Mouse (Mus musculus): Measurements from ENCODE around the gene Wtap. TPM values are rescaled to one million over a fixed set of nuclear protein-coding genes. Genes with fewer than 3 reads are reported as not detected.
"Not testable (repeated sequence)": the region's sequence is repeated elsewhere in the genome, so short reads cannot be mapped to it uniquely, and the experiment has no call there.

The Wtap gene
- 66.0 and 97.3 TPM in 2 replicates for total RNA-seq (2015; ENCODE audit: low replicate concordance)
- total RNA-seq (2017; ENCODE audit: low replicate concordance): 108 and 124 TPM in 2 replicates

GRCm38 (mm10) chr17:12994069-12994468 is at the start of gene Wtap:
Wtap (minus strand) TSS chr17:12994169.
- ATAC-seq (replicated peaks; ENCODE audit: low FRiP score, poor library complexity, severe bottlenecking): no peak

GRCm38 (mm10) chr17:13036627-13037192 is 42.7 kb upstream of the Wtap start:
- peak; percentile 50; the same call in 1 of the 2 replicates for ATAC-seq (replicated peaks; ENCODE audit: low FRiP score, poor library complexity, severe bottlenecking)

- no peak for ATAC-seq (replicated peaks; ENCODE audit: low FRiP score, poor library complexity, severe bottlenecking)
Observed at GRCm38 (mm10) chr17:13013316-13013715, 19.3 kb upstream of the Wtap start.

GRCm38 (mm10) chr17:13009887-13010286 is 15.9 kb upstream of the Wtap start:
- peak; percentile 53 for ATAC-seq (replicated peaks; ENCODE audit: low FRiP score, poor library complexity, severe bottlenecking)

GRCm38 (mm10) chr17:13008528-13008927 is 14.6 kb upstream of the Wtap start:
- no peak for ATAC-seq (replicated peaks; ENCODE audit: low FRiP score, poor library complexity, severe bottlenecking)

DNA sequence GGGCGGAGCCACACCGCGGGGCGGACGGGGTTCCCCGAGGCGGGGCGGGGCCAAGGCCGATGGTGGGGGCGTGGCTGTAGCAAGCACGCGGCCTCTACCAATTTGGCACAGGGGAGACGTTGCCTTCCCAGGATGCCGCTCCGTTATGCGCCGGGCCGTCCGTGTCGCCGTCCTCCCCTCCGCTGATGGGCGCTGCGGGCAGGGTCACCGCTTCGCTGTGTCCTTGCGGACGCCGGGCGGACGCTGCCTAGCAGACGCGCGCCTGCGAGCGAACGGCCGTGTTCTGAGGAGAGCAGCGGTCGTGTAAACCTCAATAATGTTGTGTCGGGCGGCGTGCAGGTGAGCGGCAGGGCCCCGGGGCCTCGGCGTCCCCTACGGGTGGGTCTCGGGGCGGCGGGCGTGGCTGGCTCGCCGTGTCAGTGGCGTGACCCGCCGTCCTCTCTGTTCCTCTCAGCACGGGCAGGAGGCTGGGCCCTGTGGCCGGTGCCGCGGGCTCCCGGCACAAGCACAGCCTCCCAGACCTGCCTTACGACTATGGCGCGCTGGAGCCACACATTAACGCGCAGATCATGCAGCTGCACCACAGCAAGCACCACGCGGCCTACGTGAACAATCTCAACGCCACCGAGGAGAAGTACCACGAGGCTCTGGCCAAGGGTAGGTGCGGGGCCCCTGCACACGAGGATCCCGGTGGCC is 13.9 kb upstream of the Wtap start:
- ATAC-seq (replicated peaks; ENCODE audit: low FRiP score, poor library complexity, severe bottlenecking): peak; percentile 97

DNA sequence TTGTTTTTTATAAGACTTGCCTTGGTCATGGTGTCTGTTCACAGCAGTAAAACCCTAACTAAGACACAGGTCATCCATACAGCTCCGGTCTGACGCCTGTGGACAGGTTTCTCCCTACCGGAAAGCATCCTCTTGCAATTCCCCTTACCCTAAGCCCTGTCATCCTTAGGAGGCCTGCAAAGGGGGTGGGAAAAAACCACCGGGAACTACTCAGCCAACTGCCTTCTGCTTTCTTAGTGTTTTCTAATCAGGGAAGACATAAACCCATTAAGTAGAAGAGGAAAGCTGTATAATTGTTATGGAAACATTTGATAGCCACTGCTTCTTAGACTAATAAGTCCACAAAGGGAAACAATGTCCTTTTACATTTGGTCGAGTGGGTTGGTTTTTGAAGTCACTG is 13.0 kb upstream of the Wtap start:
- no peak for ATAC-seq (replicated peaks; ENCODE audit: low FRiP score, poor library complexity, severe bottlenecking)

GRCm38 (mm10) chr17:13006546-13006945 is 12.6 kb upstream of the Wtap start, which contains the start of gene Sod2:
Sod2 (plus strand) TSS chr17:13006846.
- not testable (repeated sequence) for ATAC-seq (replicated peaks; ENCODE audit: low FRiP score, poor library complexity, severe bottlenecking)

- not testable (repeated sequence) for ATAC-seq (replicated peaks; ENCODE audit: low FRiP score, poor library complexity, severe bottlenecking)
Observed at GRCm38 (mm10) chr17:13004436-13004835, 10.5 kb upstream of the Wtap start.

- not testable (repeated sequence) for ATAC-seq (replicated peaks; ENCODE audit: low FRiP score, poor library complexity, severe bottlenecking)
Observed at GRCm38 (mm10) chr17:13002243-13002642, 8.3 kb upstream of the Wtap start.

DNA sequence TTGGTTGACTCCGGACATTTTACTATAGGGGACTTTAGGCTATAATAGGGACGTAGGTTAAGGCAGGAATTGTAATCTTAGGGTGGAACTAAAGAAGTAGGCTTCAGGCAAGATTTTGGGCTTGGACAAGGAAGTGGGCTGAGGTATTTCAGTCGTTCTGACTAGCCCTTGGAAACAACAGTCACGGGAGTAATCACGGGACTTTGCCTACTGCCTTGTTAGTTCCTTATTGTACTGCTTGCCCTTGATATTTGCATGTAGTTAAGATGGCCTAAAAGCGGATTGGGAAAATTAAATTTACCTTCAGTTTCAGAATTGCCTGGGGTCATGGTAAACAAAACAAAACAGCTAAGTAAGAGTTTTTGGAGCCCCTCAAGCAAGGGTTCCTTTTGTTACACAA is 5.1 kb upstream of the Wtap start:
- no peak for ATAC-seq (replicated peaks; ENCODE audit: low FRiP score, poor library complexity, severe bottlenecking)

- no peak for ATAC-seq (replicated peaks; ENCODE audit: low FRiP score, poor library complexity, severe bottlenecking)
Observed at GRCm38 (mm10) chr17:12997890-12998289, 3.9 kb upstream of the Wtap start.

DNA sequence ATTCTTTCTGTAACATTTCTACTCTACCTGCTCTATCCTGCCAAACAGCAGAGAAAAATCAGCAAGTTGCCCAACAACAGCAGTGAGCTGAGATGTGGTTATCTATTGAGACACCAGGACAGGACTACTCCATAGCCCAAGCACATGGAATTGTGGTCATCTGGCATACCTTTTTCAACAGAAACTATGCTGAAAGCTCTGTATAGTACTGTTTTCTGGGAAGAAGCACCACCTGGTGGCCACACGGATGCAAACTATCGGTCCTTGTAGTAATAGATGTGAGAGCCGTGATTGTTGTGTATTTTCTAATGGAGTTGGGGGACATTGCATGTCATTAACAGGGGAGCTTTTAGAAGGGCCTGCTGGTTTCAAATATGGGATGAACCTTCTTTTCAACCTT is 2.4 kb upstream of the Wtap start:
- no peak for ATAC-seq (replicated peaks; ENCODE audit: low FRiP score, poor library complexity, severe bottlenecking)

DNA sequence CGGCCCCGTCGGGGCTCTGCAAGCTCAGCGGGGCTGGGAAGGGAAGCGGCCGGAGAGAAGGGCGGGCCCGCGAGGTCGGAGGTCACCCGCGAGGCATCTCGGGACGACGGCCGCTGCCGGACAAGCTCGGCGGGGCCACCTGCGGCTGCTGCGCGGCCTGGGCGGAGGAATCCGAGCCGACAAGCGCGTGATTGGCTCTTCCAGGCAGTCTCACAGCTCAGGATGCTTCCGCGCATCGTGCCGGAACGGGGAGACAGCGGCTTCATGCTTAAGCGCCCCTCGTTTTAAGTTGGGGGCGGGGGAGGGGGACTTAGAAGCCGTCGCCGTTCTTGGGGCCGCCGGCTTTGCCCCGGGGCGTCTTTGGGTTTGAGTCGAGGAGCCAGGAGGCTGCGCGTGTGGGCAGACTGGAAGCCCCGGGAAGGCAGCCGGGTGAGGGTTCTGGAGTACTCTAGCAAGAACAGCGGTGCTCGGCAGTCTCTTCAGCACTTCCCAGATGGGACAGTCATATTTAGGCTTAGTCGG is 1.4 kb downstream of the Wtap start:
- ATAC-seq (replicated peaks; ENCODE audit: low FRiP score, poor library complexity, severe bottlenecking): peak; percentile 92

DNA sequence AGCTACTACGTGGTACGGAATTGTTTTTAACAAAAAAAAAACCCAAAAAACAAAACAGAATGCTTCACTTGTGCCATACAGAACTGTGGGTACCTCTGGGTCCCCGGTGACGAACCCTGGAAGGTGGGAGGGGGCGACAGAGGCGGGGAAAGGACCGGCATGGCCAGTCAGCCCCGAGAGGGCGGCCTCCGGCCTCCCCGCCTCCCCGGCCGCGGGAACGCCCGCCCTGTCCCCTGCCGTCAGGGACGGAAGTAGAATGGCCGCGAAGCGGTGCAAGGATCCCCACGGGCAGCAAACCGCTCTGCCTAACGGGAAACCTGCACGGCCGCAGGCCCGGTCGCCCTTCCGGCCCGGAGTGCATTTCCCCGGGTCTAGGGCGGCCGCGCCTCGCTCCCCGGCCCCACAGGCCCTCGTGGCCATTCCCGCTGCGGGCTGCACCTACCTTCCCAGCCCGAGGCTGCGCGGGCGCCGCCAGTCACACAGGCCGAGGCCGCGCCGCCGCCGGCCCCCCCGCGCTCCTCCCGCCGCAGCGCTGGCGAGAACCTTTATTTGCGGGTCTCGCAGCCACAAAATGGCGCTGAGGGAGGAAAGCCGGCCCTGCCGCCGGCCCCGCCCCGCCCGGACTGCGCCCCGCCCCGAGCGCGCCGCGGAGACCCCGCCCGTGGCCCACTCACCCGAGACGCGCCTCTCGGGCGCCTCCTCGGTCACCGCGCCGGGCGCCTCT is 2.2 kb downstream of the Wtap start:
- ATAC-seq (replicated peaks; ENCODE audit: low FRiP score, poor library complexity, severe bottlenecking): peak; percentile 78

GRCm38 (mm10) chr17:12991194-12991634 is 2.8 kb downstream of the Wtap start:
- ATAC-seq (replicated peaks; ENCODE audit: low FRiP score, poor library complexity, severe bottlenecking): 0 out of 2 replicates have a peak, but pooled peaks have one; percentile 28

GRCm38 (mm10) chr17:12990567-12991145 is 3.3 kb downstream of the Wtap start:
- ATAC-seq (replicated peaks; ENCODE audit: low FRiP score, poor library complexity, severe bottlenecking): no peak

- not testable (repeated sequence) for ATAC-seq (replicated peaks; ENCODE audit: low FRiP score, poor library complexity, severe bottlenecking)
Observed at GRCm38 (mm10) chr17:12988096-12988495, 5.9 kb downstream of the Wtap start.

DNA sequence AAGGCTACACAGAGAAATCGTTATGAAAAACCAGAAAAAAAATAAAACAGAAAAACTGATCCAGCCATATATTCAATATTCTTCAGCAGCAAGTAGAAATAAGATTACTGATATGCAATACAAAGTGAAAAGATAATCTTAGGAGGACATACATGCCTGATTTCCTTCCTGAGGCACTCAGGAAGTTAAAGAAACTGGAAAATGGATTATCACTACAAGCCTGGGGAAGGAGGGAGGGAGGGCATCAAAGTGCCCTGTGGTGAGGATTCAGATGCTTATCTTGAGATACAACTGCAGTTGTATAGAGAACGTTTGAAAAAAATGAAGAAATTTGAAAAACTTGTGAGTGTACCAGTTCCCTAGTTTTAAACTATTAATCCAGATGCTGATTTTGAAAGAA is 10.0 kb downstream of the Wtap start:
- ATAC-seq (replicated peaks; ENCODE audit: low FRiP score, poor library complexity, severe bottlenecking): no peak

DNA sequence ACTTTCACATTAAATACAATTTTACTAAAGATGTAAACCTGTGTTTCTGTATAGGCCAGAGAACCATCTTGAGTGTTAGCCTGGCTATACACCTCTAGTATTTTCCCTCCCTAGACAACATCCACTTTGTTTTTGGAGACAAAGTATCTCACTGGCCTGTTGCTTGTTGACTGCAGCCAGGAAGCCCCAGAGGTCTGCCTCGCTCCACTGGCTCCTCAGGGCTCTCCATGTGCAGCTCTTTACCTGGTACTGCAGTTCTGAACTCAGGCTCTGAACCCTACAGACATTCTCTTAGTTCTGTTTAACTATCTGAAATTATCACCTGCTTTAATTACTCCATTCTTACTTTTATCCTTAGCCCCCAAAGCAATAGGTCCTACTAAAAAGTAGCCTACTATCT is 15.4 kb downstream of the Wtap start:
- no peak for ATAC-seq (replicated peaks; ENCODE audit: low FRiP score, poor library complexity, severe bottlenecking)
